Mouse (Mus musculus) urinary bladder, postnatal 4 days (tissue): ENCODE results near the gene Abhd14b.

Experiments used
- DNase-seq, 2 experiments: peaks; one replicate each; pipeline ENCODE4 v3.0.0; 2021 to 2022; ENCODE audit warnings: low spot score in 2 of 2

Abhd14b gene

DNA sequence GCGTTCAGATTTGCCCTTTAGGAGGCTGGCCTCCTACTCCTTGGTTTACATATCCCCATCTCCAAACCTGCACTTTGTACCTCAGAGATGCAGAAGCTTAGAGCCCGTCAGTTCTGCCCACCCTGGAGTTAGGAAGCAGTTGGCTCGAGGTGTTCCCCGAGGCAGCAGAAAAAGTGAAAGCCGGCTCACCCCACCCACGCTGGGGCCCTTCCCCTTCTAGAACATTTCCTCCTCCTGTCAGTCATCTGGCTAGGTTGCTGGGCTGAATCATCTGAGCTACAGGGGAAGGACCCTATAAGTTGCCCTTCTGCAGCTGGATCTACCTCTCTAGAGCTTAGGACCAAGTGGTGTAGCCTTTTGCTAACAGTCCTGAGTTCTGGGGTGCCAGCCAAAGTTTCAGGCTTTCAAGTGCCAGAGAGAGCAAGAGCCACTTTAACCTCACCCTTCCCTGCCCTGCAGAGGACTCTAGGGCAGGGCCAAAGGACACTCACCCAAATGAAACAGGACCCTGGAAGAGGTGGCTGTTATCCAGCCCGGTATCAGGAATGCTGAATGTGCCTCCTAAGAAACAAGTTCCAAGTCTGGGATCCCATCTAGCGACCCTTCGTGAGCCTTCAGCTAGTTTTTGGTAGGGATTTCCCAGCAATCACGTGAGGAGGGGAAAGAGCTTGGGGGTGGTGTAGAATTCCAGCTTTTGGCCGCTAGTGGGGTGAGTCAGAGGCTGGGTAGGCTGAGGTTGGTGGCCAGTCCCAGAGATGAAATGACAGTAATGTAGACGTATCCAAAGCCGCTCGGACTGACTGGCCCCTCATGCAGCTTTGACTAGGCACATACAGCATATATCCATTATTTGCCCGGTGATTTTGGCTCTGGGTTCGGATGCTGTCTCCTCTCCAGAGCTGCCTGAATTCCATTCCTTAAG is 29.0 kb downstream of the Abhd14b start:
- peak; percentile 49 to 69 for DNase-seq

DNA sequence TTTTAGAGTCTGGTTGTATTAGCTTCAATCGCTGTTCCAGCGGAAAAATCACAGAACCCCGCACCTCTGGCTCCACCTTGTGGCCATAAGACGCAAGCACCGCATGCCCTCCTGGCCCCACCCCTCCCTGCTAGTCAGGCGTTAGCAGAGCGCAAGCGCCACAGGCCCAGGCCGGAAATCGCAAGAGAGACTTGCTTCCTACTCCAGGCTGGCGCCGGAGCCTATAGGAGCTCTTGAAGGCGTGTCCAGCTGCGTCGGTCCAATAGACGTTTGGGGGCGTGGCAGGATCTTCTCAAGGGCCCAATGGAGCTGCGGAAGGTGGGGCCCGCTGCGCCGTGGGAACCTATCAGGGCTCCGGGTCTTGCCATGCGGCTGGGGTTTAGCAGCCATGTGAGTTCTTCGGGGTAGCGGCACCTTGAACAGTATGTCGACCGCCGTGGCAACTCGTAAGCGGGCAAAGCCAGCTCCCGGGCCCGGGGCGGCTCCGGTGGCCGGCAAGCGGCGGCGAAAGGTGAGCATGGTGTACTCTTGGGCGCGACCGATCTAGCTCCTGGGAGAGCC is 29.7 kb downstream of the Abhd14b start, which contains the start of gene Parp3:
Gene Parp3 (minus strand): TSS at position 26 of the 561 bp plus-strand sequence.
- peak; percentile 98 to 99 for DNase-seq

DNA sequence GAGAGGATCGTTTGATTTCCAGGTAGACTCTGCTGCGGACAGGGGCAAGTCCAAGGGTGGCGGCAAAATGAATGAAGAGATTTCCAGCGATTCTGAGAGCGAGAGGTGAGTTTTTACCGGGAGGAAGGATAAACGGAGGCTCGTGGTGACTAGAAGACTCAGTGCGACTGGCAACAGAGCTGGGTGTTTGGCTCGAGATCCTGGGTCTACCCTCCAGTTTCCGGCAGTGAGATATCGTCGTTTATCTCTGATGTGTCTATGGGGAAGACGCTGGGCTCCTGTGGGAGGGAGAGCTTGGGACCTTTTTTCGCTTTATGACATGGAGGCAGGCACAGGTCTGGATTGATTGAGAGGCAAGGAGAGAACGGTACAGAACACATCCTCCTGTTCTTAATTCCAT is 30.4 kb downstream of the Abhd14b start:
- DNase-seq, result no peak

DNA sequence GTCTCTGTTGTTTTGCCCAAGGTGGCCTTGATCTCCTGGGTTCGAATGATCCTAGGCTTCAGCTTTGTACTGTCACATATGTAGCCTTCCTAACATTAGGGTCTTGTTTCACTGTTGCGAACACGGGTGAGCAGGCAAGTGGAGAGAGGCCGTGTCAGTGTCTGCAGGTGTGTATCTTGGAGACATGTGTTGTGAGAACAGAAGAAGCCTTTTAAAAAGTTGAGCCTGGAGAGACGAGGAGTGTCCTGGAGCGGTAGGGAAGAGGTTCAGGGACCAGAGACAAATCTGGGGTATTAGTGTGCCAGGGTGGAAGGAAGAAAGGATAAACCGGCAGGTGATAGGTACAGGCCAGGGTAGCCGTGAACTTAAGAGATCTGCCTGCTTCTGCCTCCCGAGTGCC is 30.8 kb downstream of the Abhd14b start:
- no peak for DNase-seq

DNA sequence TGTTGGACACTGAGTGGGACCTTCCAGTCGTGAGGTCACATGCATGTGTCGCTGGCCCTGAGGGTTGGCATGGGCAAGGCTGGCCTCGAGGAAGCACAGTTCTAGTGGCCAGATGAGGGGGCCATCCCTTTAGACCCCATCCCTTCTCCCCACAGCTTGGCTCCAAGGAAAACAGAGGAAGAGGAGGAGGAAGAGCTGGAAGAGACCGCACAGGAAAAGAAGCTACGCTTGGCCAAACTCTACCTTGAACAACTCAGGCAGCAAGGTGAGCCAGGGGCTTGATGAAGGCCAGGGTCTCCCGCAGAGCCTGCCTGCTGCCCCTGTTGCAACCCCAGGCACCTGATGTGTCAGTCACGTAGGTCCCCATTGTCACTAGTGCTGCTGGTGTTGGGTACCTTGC is 33.3 kb downstream of the Abhd14b start:
- peak in 1 of 2 experiments; percentile 55 for DNase-seq

DNA sequence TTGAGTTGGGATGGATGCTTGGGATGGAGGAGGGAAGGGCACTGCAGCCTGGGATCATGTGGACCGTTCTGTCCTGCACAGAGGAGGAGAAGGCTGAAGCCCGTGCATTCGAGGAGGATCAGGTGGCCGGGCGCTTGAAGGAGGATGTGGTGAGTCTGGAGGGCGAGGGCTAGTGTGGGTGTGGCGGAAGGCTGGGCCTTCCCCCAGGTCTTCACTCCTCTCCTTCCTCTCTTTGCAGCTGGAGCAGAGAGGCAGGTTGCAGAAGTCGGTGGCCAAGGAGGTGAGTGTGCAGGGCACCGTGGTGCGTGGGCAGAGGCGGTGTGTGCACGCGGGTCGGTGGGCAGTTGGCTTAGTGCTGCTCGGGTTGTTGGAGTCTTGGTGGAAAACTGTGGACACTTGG is 33.8 kb downstream of the Abhd14b start:
- DNase-seq, result peak in 1 of 2 experiments; percentile 54

DNA sequence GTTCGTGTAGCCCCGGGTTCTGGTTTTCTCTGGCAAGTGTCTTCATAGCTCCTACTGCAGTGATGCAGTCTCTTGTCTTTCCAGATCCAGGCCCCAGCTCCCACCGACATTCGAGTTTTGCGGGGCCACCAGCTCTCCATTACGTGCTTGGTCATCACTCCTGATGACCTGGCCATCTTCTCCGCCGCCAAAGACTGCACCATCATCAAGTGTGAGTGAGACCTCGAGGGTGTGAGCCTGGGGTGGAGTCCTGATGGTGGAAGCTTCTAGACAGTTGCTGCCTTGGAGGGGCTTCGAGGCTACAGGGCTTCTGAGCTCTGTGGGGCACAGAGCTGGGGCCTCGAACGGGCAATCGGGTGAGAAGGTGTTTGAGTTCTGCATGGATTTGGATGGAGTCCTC is 34.4 kb downstream of the Abhd14b start:
- DNase-seq, result peak in 1 of 2 experiments; percentile 58

DNA sequence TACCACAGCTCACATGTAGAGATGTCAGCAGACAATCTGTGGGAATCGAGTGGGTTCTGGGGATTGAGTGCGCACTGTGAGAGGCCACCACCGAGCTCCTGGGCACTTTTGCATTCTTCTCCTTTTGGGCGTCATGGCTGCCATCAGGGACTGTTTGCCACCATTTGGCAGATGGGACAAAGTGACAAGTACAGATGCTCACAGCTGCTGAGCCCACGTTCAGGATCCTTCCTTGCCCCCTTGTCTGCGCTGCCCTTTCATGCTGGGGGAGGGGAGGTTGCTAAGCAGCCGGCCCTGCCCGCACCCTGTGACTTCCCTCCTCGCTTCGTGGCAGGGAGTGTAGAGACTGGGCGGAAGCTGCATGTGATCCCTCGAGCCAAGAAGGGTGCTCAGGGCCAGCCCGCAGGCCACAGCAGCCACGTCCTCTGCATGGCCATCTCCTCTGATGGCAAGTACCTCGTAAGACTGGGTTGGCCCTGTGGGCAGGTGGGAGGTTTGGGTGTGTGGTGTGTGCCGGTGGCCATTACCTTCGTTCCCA is 35.4 kb downstream of the Abhd14b start:
- DNase-seq, result peak in 1 of 2 experiments; percentile 55

DNA sequence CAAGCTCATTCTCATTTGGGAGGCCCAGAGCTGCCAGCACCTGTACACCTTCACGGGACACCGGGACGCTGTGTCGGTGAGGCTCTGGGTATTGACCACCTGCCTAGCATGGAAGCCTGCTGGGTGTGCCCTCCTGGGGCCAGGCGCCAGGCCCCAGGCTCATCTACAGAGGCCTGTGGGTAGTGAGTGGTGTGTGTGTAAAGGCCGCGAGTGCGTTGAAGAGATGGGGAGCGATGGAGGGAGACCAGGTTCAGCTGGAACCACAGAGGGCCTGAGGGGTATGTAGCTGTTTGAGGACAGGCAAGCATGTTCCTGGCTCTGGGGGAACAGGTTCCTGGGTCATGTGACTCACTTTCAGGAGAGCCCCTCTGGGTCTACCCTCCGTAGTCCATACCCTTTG is 35.9 kb downstream of the Abhd14b start:
- peak in 1 of 2 experiments; percentile 53 for DNase-seq

DNA sequence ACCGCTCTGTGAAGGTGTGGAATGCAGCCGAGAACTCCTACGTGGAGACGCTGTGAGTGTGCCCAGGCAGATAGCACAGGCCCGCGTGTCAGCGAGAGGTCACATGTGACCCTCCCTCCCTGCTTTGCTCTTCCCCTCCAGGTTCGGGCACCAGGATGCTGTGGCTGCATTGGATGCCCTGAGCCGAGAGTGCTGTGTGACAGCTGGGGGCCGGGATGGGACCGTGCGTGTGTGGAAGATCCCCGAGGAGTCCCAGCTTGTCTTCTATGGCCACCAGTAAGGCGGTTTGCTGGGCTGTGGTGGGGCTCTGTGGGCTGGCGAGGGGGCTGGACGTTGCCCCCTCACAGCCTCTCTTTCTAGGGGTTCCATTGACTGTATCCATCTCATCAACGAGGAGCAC is 36.3 kb downstream of the Abhd14b start:
- peak in 1 of 2 experiments; percentile 57 for DNase-seq

DNA sequence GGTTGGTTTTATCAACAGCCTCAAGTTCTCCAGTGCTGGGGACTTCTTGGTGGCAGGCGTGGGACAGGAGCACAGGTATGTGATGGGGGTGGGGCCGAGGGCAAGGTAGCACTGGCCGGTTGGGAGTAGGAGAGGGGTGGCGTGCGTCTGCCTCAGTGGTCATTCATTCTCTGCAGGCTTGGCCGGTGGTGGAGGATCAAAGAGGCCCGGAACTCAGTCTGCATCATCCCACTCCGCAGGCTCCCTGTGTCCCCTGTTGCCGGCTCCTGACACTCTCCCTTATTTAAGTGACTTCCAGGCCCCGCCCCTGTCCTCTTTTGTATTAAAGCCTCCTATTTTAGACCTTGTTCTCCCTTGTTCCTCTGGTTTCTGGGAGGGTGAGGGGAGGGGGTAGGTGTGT is 37.8 kb downstream of the Abhd14b start:
- DNase-seq, result peak; percentile 14 to 59

DNA sequence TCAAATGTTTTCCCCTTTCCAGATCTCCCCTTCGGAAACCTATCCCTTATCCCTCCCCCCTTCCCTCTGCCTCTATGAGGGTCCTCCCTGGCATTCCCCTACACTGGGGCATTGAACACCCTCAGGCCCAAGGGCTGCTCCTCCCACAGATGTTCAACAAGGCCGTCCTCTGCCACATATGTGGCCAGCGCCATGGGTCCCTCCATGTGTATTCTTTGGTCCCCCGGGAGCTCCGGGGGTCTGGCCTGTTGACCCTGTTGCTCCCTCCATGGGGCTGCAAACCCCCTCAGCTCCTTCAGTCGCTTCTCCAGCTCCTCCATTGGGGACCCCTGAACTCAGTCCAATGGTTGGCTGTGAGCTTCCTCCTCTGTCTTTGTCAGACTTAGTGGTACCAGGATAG is 40.3 kb downstream of the Abhd14b start:
- DNase-seq, result peak; percentile 17 to 54

DNA sequence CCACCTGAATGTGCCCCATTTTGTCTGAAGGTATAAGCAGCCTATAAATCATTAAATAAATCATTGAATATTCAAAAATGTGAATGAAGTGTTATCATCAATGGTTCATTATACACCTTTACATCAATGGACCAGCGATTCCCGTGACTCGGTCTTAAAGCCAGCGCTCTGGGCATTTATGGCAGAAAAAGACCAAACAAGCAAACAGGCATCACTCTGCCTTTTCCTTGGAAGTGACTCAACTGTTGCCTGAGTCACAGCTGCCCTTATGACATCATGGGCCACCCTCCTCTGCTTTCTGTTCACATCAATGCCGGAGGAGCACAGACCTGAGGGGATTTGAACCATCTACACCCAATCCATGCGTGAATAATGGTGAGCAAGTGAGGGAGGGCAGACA is 52.4 kb downstream of the Abhd14b start, which contains the start of gene Iqcf1:
Gene Iqcf1 (plus strand): TSS at position 301 of the 400 bp plus-strand sequence.
- DNase-seq, result peak in 1 of 2 experiments; percentile 44

DNA sequence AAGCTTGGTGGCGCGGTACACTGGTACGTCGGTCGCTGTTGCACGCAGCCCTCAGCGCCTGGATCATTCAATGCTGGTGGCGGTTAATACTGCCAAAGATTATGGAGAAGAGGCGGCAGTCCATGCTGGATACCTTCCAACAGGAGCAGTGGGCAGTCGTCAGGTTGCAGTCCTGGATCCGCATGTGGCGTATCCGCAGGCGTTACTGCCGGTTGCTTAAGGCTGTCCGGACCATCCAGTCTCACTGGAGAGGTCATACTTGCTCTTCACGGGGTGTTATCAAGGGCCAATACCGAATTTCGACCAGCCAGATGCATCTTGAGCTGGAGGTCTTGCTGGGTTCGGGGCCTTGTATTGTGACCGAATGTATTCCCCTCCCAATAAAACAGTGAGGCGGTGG is 54.6 kb downstream of the Abhd14b start:
- peak in 1 of 2 experiments; percentile 53 for DNase-seq
